ENCODE assay signal across 9 mouse cellular contexts in the genomic region with DNA sequence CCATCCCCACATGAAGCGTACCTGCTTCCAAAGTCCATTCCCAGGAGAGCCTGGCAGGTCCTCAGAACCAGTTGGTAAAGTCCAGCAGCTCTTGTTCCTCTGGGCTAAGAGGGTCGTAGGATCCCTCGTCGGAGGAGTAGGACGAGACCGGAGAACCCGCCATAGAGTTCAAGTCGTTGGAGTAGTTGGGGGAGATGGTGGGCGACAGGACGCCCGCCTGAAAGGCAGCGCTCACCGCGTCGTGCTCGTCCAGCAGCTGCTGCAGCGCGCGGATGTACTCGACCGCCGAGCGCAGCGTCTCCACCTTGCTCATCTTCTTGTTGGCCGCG. TPM values are rescaled to one million over a fixed set of nuclear protein-coding genes. Genes with fewer than 3 reads are reported as not detected.
DNase-seq lines count a peak whose midpoint lies in the region; ATAC-seq and TF ChIP-seq lines count a peak whose summit lies in the region.
"Had no signal": no experiment of that assay in that cellular context is flagged by ENCODE, and none has a peak within 500 bp of the region (broad histone marks: within the 10 kb centered on the region; RNA-seq: fewer than 3 reads in every experiment).

No protein-coding gene starts in this region.

- peak overlapping the region; percentile 99 for H3K4me2 ChIP-seq in lung, embryonic 15.5 days
- peak overlapping the region; percentile 80 for H3K4me2 ChIP-seq in forebrain, embryonic 13.5 days
- peak overlapping the region; percentile 79 for H3K4me2 ChIP-seq in intestine, postnatal 0 days (replicated peaks; ENCODE audit: low read depth)
- H3K4me2 ChIP-seq in neural tube, embryonic 14.5 days (ENCODE audit: low read depth, low read length): peak overlapping the region; percentile 92

- H3K9ac ChIP-seq in lung, embryonic 15.5 days: 0 out of 2 replicates have a peak overlapping the region, but pooled peaks have one; percentile 34
- peak overlapping the region; percentile 98 for H3K9ac ChIP-seq in forebrain, embryonic 13.5 days
- no peak overlapping the region for H3K9ac ChIP-seq in intestine, postnatal 0 days (ENCODE audit: low read depth, low read length)
- peak overlapping the region; percentile 76 for H3K9ac ChIP-seq in neural tube, embryonic 14.5 days (replicated peaks; ENCODE audit: low read depth, low read length)

- peaks cover 20% of the 10 kb centered on the region; the same call in 1 of the 2 replicates for H3K4me1 ChIP-seq in lung, embryonic 15.5 days
- H3K4me1 ChIP-seq in forebrain, embryonic 13.5 days: peaks cover 65% of the 10 kb centered on the region
- H3K4me1 ChIP-seq in intestine, postnatal 0 days (replicated peaks; ENCODE audit: control insufficient read depth, insufficient read depth, low read length): no peaks in the 10 kb centered on the region
- peaks cover 34% of the 10 kb centered on the region for H3K4me1 ChIP-seq in neural tube, embryonic 14.5 days (ENCODE audit: control insufficient read depth, insufficient read depth, low read length)

- no peaks in the 10 kb centered on the region for H3K36me3 ChIP-seq in lung, embryonic 15.5 days
- H3K36me3 ChIP-seq in forebrain, embryonic 13.5 days (ENCODE audit: poor library complexity, severe bottlenecking): no peaks in the 10 kb centered on the region
- no peaks in the 10 kb centered on the region for H3K36me3 ChIP-seq in intestine, postnatal 0 days (ENCODE audit: control insufficient read depth, insufficient read depth)
- H3K36me3 ChIP-seq in neural tube, embryonic 14.5 days (ENCODE audit: control insufficient read depth, insufficient read depth, low read length): no peaks in the 10 kb centered on the region

- no peak for ATAC-seq in lung, embryonic 15.5 days (ENCODE audit: borderline replicate concordance, extremely low read depth, low FRiP score, low TSS enrichment)
- no peak for ATAC-seq in forebrain, embryonic 13.5 days
- ATAC-seq in intestine, postnatal 0 days: no peak
- no peak for ATAC-seq in neural tube, embryonic 14.5 days (ENCODE audit: low read depth)

- peak overlapping the region; percentile 56 for H3K4me3 ChIP-seq in lung, embryonic 15.5 days
- peak overlapping the region; percentile 94 for H3K4me3 ChIP-seq in forebrain, embryonic 13.5 days
- peak overlapping the region; percentile 46 for H3K4me3 ChIP-seq in intestine, postnatal 0 days (ENCODE audit: low read depth, low read length)
- H3K4me3 ChIP-seq in neural tube, embryonic 14.5 days (ENCODE audit: low read depth, low read length): peak overlapping the region; percentile 79

- DNase-seq in lung, postnatal 25 days (ENCODE audit: low spot score): no peak
- no peak for DNase-seq in adrenal gland, postnatal 14 days
- no peak for DNase-seq in natural killer cell, adult 2 months (ENCODE audit: low spot score in 2 of 2)
- no peak for DNase-seq in spleen, postnatal 4 days (ENCODE audit: low spot score in 2 of 2)

- peaks cover 97% of the 10 kb centered on the region for H3K27me3 ChIP-seq in lung, embryonic 15.5 days
- peaks cover 17% of the 10 kb centered on the region for H3K27me3 ChIP-seq in forebrain, embryonic 13.5 days
- H3K27me3 ChIP-seq in intestine, postnatal 0 days (replicated peaks; ENCODE audit: control insufficient read depth, insufficient read depth, low read length): peaks cover 84% of the 10 kb centered on the region
- no peaks in the 10 kb centered on the region for H3K27me3 ChIP-seq in neural tube, embryonic 14.5 days (ENCODE audit: control insufficient read depth, insufficient read depth, low read length)

- TF ChIP-seq CTCF in intestine, postnatal 0 days (IDR thresholded peaks at IDR 0.05; ENCODE audit: low read depth): no peak

- under 1% methylated on average over 26 of the region's 26 CpGs for WGBS in lung, embryonic 15.5 days
- under 1% methylated on average over 26 of the region's 26 CpGs for WGBS in forebrain, embryonic 13.5 days
- WGBS in intestine, postnatal 0 days: 1% methylated on average over 26 of the region's 26 CpGs
- 0% methylated on average over 26 of the region's 26 CpGs for WGBS in neural tube, embryonic 14.5 days

- H3K9me3 ChIP-seq in lung, embryonic 15.5 days: no peaks in the 10 kb centered on the region
- H3K9me3 ChIP-seq in forebrain, embryonic 13.5 days (replicated peaks): no peaks in the 10 kb centered on the region
- H3K9me3 ChIP-seq in intestine, postnatal 0 days (ENCODE audit: control insufficient read depth): no peaks in the 10 kb centered on the region
- H3K9me3 ChIP-seq in neural tube, embryonic 14.5 days (ENCODE audit: control insufficient read depth, low read length): no peaks in the 10 kb centered on the region

- no peak overlapping the region for H3K27ac ChIP-seq in lung, embryonic 15.5 days
- peak overlapping the region; percentile 96 for H3K27ac ChIP-seq in forebrain, embryonic 13.5 days
- no peak overlapping the region for H3K27ac ChIP-seq in intestine, postnatal 0 days (ENCODE audit: low read depth, low read length)
- peak overlapping the region; percentile 84 for H3K27ac ChIP-seq in neural tube, embryonic 14.5 days (ENCODE audit: low read depth, low read length)
- H3K27ac ChIP-seq: macrophage had no signal

RNA-seq across cellular contexts. Expression of a gene that starts 1.2 kb away (rescaled TPM):
- 2.4 and 3.5 TPM in 2 replicates for polyA plus RNA-seq in lung, embryonic 15.5 days (2015; fragmentation: Nextera tagmentation; extraction: Ambion mirVana)
- 32.1 and 33.9 TPM in 2 replicates for polyA plus RNA-seq in forebrain, embryonic 13.5 days (2015; fragmentation: Nextera tagmentation; extraction: Ambion mirVana)
- polyA plus RNA-seq in intestine, postnatal 0 days (2015; fragmentation: Nextera tagmentation; extraction: Ambion mirVana): 3.1 and 3.6 TPM in 2 replicates
- 8.7 and 8.8 TPM in 2 replicates for polyA plus RNA-seq in neural tube, embryonic 14.5 days (2014; fragmentation: Nextera tagmentation; extraction: Ambion mirVana)
- total RNA-seq in adrenal gland, postnatal 14 days (2021): 2.3 TPM in 2 replicates
- polyA plus RNA-seq: macrophage had no signal

RNA-seq across cellular contexts. Expression of a gene that starts 29.3 kb away (rescaled TPM):
- polyA plus RNA-seq in lung, embryonic 15.5 days (2015; fragmentation: Nextera tagmentation; extraction: Ambion mirVana): 0.19 and 0.34 TPM in 2 replicates
- not detected in 2 replicates for polyA plus RNA-seq in forebrain, embryonic 13.5 days (2015; fragmentation: Nextera tagmentation; extraction: Ambion mirVana)
- 0.26 TPM in 1 of 2 replicates, not detected in the other for polyA plus RNA-seq in intestine, postnatal 0 days (2015; fragmentation: Nextera tagmentation; extraction: Ambion mirVana)
- polyA plus RNA-seq in neural tube, embryonic 14.5 days (2014; fragmentation: Nextera tagmentation; extraction: Ambion mirVana): not detected in 2 replicates
- 3.5 and 78.8 TPM in 2 replicates for total RNA-seq in adrenal gland, postnatal 14 days (2021)
- polyA plus RNA-seq: macrophage had no signal

Comparison
In these comparisons a context has a peak if more than half of its experiments do, and no peak if none do; other contexts are left out.
1. H3K27ac ChIP-seq: peak in forebrain, embryonic 13.5 days (single experiment) and neural tube, embryonic 14.5 days (single experiment); none in lung, embryonic 15.5 days (single experiment) and intestine, postnatal 0 days (single experiment).
2. Peak in every context shown above with its lines, with median percentiles within 50 percentile points of each other: H3K4me2 ChIP-seq and H3K4me3 ChIP-seq.